Mouse (Mus musculus): ENCODE results near the gene Dhx34. TPM values are rescaled to one million over a fixed set of nuclear protein-coding genes. Genes with fewer than 3 reads are reported as not detected.
A peak's percentile ranks its signal among the peaks of the same experiment; 100 is the strongest.
"Not testable (repeated sequence)": the region's sequence is repeated elsewhere in the genome, so short reads cannot be mapped to it uniquely, and the experiment has no call there.

The Dhx34 gene
- total RNA-seq (2021) = 1 to 10 TPM; 3.8 to 4.4 TPM
- long read RNA-seq, experiment 1, partial matches to known transcripts = 4 of 7 reads
- long read RNA-seq, experiment 1, other reads (novel, unspliced or antisense) = 3 of 7 reads
- long read RNA-seq, experiment 2, partial matches to known transcripts = 3 of 6 reads
- long read RNA-seq, experiment 2, other reads (novel, unspliced or antisense) = 2 of 6 reads

DNA sequence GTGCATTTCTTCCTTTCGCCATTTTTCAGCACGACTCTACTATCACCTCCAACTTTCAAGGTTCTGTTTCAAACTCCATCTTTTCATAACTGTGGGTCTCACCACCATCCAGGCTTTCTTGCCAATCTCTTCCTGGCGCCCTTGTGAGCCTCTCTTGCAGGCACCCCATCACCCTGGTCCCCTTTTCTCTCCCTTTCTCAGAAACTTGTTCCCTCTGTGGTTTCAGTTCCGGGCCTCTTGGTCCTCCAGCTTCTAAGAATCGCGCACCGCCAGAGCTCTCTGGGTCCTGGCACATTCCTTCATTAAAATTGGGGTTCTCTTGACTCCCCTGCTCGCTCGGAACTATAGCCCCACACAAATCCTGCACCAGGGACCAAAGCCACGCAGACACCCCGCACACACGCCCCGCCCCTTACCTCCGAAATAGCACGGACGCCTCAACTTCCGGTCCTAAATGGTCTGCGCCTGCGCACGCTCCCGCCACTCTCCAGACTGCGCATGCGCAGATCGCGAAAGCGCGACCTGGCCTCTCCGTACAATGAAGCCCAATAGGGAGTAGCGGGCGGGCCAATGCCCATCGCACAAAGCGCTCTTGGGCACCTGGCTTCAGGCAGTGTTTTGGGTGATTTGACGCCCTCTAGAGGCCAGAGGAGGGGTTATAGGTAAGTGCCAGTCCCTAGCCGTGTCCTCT is at the start of gene Dhx34:
Dhx34 (minus strand) TSS at position 456 of the 691 bp plus-strand sequence.
- H3K4me3 ChIP-seq = peak within 1 kb of the TSS; percentile 91
- intact Hi-C loops (cut with DNase I) = no loop called here
- peak; percentile 52 for TF ChIP-seq CTCF (IDR thresholded peaks at IDR 0.05)

DNA sequence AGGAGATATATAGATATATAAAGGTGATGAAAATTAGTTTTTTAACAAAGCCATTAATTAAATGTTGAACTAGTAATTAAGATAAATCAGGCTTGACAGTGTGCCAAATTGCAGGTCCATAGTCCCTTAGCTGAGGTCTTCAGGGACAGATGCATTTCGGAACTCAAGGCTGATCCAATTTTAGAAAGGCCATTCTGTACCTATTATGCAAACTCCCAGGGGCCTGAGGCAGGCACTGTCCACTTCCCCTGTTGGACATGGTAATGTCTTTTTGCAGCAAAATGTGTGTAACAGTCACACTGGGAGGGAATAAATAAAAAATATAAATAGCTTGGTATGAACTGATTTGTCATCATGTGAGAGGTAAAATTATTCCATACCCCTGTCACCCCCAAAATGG is 49.3 kb upstream of the Dhx34 start:
- Histone ChIP-seq H3K4me3 (no peak overlapping the region), H3K27ac (no peak overlapping the region)
- no peak for TF ChIP-seq CTCF (IDR thresholded peaks at IDR 0.05)
- no peak for DNase-seq
- intact Hi-C loops (cut with DNase I) = no loop called here

More for the DNA sequence above, at the start of gene Dhx34:
- peak within 1 kb of the TSS; percentile 92 for H3K27ac ChIP-seq
- DNase-seq = peak; percentile 97

DNA sequence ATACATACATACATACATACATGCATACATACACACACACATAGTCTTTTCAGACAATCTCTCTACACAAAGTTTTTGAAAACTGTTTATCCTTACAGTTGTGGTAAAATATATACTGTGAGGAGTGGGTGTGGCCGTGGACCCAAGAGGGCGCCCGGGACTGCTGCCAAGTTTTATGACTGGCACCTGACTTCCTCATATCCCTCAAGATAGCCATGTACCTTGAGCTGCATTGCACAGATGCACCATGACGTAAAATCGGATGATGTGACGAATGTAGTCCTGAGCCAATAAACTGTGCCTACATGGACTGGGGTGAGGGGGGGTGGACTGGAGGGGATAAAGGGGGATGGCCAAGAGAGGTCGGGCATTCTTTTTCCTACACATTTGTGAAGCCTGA is 44.8 kb upstream of the Dhx34 start:
- DNase-seq; intact Hi-C loops (cut with DNase I); H3K4me3 ChIP-seq; H3K27ac ChIP-seq: not testable (repeated sequence)

DNA sequence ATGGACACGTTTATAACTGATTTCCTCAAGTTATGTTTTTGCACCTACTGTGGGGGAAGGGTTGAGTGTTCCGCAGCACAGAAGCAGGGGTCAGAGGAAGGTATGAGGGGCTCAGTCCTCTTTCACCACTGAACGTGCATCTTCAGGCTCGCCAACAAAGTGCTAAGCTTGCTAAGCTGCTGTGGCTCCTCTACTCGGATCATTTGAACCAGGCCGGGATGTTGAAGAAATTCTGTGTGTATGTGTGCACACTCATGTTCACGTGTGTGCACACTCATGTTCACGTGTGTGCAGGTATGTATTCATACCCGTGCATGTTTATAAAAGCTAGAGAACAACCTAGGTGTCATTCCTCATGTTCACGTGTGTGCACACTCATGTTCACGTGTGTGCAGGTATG is 44.0 kb upstream of the Dhx34 start:
- no peak for TF ChIP-seq CTCF (IDR thresholded peaks at IDR 0.05)
- DNase-seq = no peak
- Histone ChIP-seq H3K27ac (no peak overlapping the region), H3K4me3 (no peak overlapping the region)
- intact Hi-C loops (cut with DNase I) = no loop called here

DNA sequence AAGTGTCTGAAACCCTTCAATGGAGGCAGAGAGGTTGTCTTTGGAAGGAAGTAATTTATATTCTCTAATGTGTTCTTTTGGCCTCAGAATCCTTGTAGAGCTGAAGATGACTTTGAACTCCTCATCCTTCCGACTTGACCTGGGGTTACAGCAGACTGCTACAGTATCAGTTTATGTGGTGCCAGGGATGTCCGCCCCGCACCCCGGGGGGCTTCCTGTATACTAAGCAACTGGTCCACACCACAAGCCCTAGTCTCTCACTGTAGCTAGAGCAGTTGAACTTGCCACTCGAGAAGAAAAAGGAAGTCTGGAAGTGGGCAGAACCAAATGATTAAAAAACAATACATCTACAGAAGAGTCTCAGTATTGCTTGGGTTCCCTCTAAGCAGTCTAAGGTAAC is 42.0 kb upstream of the Dhx34 start:
- no peak for DNase-seq
- no peak overlapping the region for H3K4me3 ChIP-seq
- TF ChIP-seq CTCF (IDR thresholded peaks at IDR 0.05) = no peak
- H3K27ac ChIP-seq = no peak overlapping the region
- intact Hi-C loops (cut with DNase I) = loop anchor here (1.0 kb wide), 1 partner anchor 72 kb away; no protein-coding TSS in a partner anchor

- peak; percentile 81 for DNase-seq
- Histone ChIP-seq H3K27ac (no peak overlapping the region), H3K4me3 (no peak overlapping the region)
- intact Hi-C loops (cut with DNase I) = loop anchor here (1.0 kb wide), 1 partner anchor 71 kb away; no protein-coding TSS in a partner anchor
- peak; percentile 73 for TF ChIP-seq CTCF (IDR thresholded peaks at IDR 0.05)
Measured at GRCm38 (mm10) chr7:16263015-16263787, 41.4 kb upstream of the Dhx34 start.

- no peak overlapping the region for H3K27ac ChIP-seq
- intact Hi-C loops (cut with DNase I) = no loop called here
- no peak for TF ChIP-seq CTCF (IDR thresholded peaks at IDR 0.05)
- no peak for DNase-seq
- H3K4me3 ChIP-seq = no peak overlapping the region
Measured at GRCm38 (mm10) chr7:16261097-16261496, 39.3 kb upstream of the Dhx34 start.

DNA sequence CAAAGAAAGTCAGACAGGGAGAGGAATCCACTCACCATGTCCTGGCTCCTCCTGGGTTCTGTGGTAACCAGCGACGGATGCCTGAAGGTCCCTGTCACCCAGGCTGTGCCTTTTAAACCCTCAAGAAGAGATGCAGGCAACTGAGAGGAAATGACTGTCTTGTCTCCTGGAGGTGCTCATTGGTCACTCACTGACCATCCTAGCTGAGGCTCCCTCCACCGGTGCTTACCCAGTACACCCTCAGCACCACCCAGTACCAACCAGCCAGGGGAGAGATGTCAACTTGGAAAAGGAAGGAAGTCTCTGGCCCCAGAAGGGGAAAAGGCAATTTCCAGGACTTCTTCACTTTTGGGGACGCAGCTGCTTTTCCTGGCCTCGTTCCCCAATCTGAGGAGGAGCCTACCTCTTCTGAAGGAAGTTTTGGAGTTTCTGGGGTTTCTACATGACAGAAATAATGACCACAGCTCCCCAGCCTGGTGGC is 37.3 kb upstream of the Dhx34 start, which contains the start of gene C5ar1:
C5ar1 (minus strand) TSS at position 431 of the 481 bp plus-strand sequence.
- DNase-seq = no peak
- Histone ChIP-seq H3K4me3 (peak within 1 kb of the TSS; percentile 44), H3K27ac (no peak within 1 kb of the TSS; the same call in 1 of the 2 replicates)
- TF ChIP-seq CTCF (IDR thresholded peaks at IDR 0.05) = no peak
- intact Hi-C loops (cut with DNase I) = no loop called here

DNA sequence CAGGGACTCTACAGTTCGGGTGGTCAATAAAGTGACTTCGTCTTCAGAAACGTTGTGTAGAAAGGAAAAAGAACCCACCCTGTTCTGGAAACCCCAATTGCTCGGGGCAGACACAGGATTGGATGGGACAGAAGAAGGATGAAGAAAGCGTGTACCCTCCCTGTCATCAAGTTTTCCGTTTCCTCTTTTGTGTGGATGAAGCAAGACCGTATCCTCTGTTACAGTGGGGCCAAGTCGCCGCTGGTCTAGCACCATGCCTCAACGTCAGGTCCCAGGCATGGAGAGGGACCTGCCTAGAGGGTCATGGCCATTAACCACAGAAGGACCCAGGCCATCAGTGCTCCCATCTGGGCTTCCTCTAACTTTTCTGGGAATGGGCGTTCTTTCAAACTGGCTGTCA is 36.0 kb upstream of the Dhx34 start:
- intact Hi-C loops (cut with DNase I) = no loop called here
- peak overlapping the region; percentile 48 for H3K27ac ChIP-seq
- DNase-seq = no peak
- peak overlapping the region; percentile 44 for H3K4me3 ChIP-seq
- TF ChIP-seq CTCF (IDR thresholded peaks at IDR 0.05) = no peak

GRCm38 (mm10) chr7:16255963-16256362 is 34.1 kb upstream of the Dhx34 start:
- DNase-seq; intact Hi-C loops (cut with DNase I); H3K4me3 ChIP-seq; H3K27ac ChIP-seq: not testable (repeated sequence)

DNA sequence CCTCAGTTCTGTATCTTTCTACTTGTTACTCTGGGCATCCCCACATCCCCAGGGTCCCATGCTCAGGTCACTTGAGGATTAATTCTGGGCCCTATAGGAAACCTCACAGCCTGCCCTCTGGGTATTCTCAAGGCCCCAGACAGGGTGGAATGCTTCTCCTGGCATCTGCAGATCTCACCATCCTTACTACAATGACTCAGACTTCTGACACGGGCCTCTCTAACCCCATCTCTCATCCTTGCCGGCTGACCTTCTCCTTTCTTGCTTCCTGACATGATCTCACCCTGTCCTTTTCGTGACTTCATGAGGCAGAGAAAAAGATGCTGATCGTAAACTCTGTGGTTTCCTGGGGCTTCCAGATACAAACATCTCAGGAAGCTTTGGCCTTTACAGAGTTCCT is 32.4 kb upstream of the Dhx34 start:
- DNase-seq = no peak
- no peak overlapping the region for H3K4me3 ChIP-seq
- no peak overlapping the region for H3K27ac ChIP-seq
- intact Hi-C loops (cut with DNase I) = no loop called here
- no peak for TF ChIP-seq CTCF (IDR thresholded peaks at IDR 0.05)

GRCm38 (mm10) chr7:16250687-16251086 is 28.9 kb upstream of the Dhx34 start:
- no peak for DNase-seq
- no peak for TF ChIP-seq CTCF (IDR thresholded peaks at IDR 0.05)
- Histone ChIP-seq H3K4me3 (no peak overlapping the region), H3K27ac (no peak overlapping the region)
- intact Hi-C loops (cut with DNase I) = no loop called here

DNA sequence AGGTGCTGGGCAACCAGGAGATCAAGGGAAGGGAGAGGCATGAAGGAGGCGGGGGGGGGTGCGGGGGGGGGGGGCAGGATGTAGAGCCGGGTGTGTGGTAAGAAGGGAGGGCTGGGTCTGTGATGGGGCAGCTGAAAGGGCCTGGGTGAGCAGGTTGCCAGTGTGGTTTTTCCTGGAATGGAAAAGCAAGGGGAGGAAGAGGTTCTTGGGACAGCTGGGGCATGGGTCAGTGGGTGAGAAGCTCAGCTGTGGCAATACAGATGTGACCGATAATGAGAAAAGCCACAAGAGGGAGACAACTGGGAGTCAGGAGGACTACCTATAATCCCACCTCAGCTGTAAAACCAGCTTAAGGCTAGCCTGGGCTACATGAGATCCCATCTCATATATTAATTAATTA is 24.1 kb upstream of the Dhx34 start:
- DNase-seq = no peak
- no peak for TF ChIP-seq CTCF (IDR thresholded peaks at IDR 0.05)
- no peak overlapping the region for H3K27ac ChIP-seq
- intact Hi-C loops (cut with DNase I) = loop anchor here (5.0 kb wide), 1 partner anchor 34 kb away; no protein-coding TSS in a partner anchor
- H3K4me3 ChIP-seq = no peak overlapping the region
